Mouse (Mus musculus) cortical plate, adult 2 months (tissue): ENCODE results near the gene Car15. TPM values are rescaled to one million over a fixed set of nuclear protein-coding genes. Genes with fewer than 3 reads are reported as not detected.

ENCODE experiments used
- H3K27ac ChIP-seq: fragments of 200-500 bp; 2 replicates; pipeline ENCODE4 v1.5.1; 2012; ENCODE audit warnings: low read length, control low read depth, inconsistent platforms; ENCODE audit not compliant: insufficient read depth
- H3K4me1 ChIP-seq: fragments of 200-500 bp; 2 replicates; pipeline ENCODE4 v1.6.1; 2011; ENCODE audit warnings: low read length; ENCODE audit not compliant: control insufficient read depth, insufficient read depth
- H3K4me3 ChIP-seq: fragments of 200-500 bp; 2 replicates; pipeline ENCODE4 v1.5.1; 2011; ENCODE audit warnings: mild to moderate bottlenecking, low read length, control low read depth; ENCODE audit not compliant: insufficient read depth
- CTCF ChIP-seq: fragments of 200-500 bp; IDR thresholded peaks from 2 replicates; pipeline ENCODE4 v1.5.1; 2011; ENCODE audit warnings: mild to moderate bottlenecking, control low read depth, low read length; ENCODE audit not compliant: insufficient read depth; ENCODE audit errors: extremely low read depth
- POLR2A ChIP-seq: fragments of 200-500 bp; IDR thresholded peaks from 2 replicates; pipeline ENCODE4 v1.6.1; 2011; ENCODE audit warnings: mild to moderate bottlenecking, low read length, control low read depth; ENCODE audit not compliant: insufficient read depth; ENCODE audit errors: extremely low read depth
- polyA plus RNA-seq: library from polyadenylated mRNA; depleted of rRNA; stranded (reverse); fragments of >200 nt; gene quantifications from 2 replicates; pipeline ENCODE4 v1.2.3, GENCODE M21; 2012; rRNA removed

Gene Car15
- polyA plus RNA-seq: 19.0 and 19.4 TPM in 2 replicates

GRCm38 (mm10) chr16:17838051-17838450 lies at the start of gene Car15:
Gene Car15 (minus strand): TSS chr16:17838364.
- Histone ChIP-seq H3K27ac (no peak within 1 kb of the TSS), H3K4me1 (peaks cover 2% of the 10 kb centered on the region), H3K4me3 (no peak within 1 kb of the TSS)
- no peak for TF ChIP-seq POLR2A
- no peak for TF ChIP-seq CTCF

GRCm38 (mm10) chr16:17884116-17884515 lies 46.0 kb upstream of the Car15 start:
- H3K4me3 ChIP-seq: no peak overlapping the region
- no peak for TF ChIP-seq POLR2A
- TF ChIP-seq CTCF: no peak
- peaks cover 8% of the 10 kb centered on the region for H3K4me1 ChIP-seq
- no peak overlapping the region for H3K27ac ChIP-seq

- Histone ChIP-seq H3K4me3 (no peak overlapping the region), H3K4me1 (peaks cover 9% of the 10 kb centered on the region), H3K27ac (no peak overlapping the region)
- TF ChIP-seq POLR2A (no peak), CTCF (no peak)
Measured at GRCm38 (mm10) chr16:17882196-17882595, 44.0 kb upstream of the Car15 start.

- H3K4me1 ChIP-seq: peaks cover 9% of the 10 kb centered on the region
- no peak overlapping the region for H3K27ac ChIP-seq
- H3K4me3 ChIP-seq: no peak overlapping the region
- no peak for TF ChIP-seq POLR2A
- no peak for TF ChIP-seq CTCF
Measured at GRCm38 (mm10) chr16:17879571-17879970, 41.4 kb upstream of the Car15 start.

- H3K4me1 ChIP-seq: peaks cover 6% of the 10 kb centered on the region
- no peak overlapping the region for H3K27ac ChIP-seq
- TF ChIP-seq POLR2A (no peak), CTCF (no peak)
- no peak overlapping the region for H3K4me3 ChIP-seq
Measured at GRCm38 (mm10) chr16:17876096-17876495, 37.9 kb upstream of the Car15 start.

GRCm38 (mm10) chr16:17875174-17875573 lies 37.0 kb upstream of the Car15 start:
- H3K4me3 ChIP-seq: no peak overlapping the region
- no peak for TF ChIP-seq POLR2A
- no peak for TF ChIP-seq CTCF
- peaks cover 6% of the 10 kb centered on the region for H3K4me1 ChIP-seq
- no peak overlapping the region for H3K27ac ChIP-seq

- H3K27ac ChIP-seq: no peak overlapping the region
- 0 out of 2 replicates have a peak, but pooled peaks cover 2% of the 10 kb centered on the region for H3K4me1 ChIP-seq
- TF ChIP-seq POLR2A (no peak), CTCF (no peak)
- H3K4me3 ChIP-seq: no peak overlapping the region
Measured at GRCm38 (mm10) chr16:17872995-17873394, 34.8 kb upstream of the Car15 start.

GRCm38 (mm10) chr16:17871248-17871647 lies 33.1 kb upstream of the Car15 start:
- no peak overlapping the region for H3K4me3 ChIP-seq
- no peak for TF ChIP-seq CTCF
- no peak for TF ChIP-seq POLR2A
- 0 out of 2 replicates have a peak, but pooled peaks cover 2% of the 10 kb centered on the region for H3K4me1 ChIP-seq
- H3K27ac ChIP-seq: no peak overlapping the region

- Histone ChIP-seq H3K27ac (no peak overlapping the region), H3K4me3 (no peak overlapping the region), H3K4me1 (peaks cover 2% of the 10 kb centered on the region; the same call in 1 of the 2 replicates)
- TF ChIP-seq CTCF: no peak
- TF ChIP-seq POLR2A: no peak
Measured at GRCm38 (mm10) chr16:17865770-17866169, 27.6 kb upstream of the Car15 start.

GRCm38 (mm10) chr16:17865293-17865692 lies 27.1 kb upstream of the Car15 start:
- H3K4me3 ChIP-seq: no peak overlapping the region
- TF ChIP-seq POLR2A (no peak), CTCF (no peak)
- H3K27ac ChIP-seq: no peak overlapping the region
- peaks cover 2% of the 10 kb centered on the region; the same call in 1 of the 2 replicates for H3K4me1 ChIP-seq
